Mouse (Mus musculus): ENCODE results near the gene Zfp36.

The Zfp36 gene

DNA sequence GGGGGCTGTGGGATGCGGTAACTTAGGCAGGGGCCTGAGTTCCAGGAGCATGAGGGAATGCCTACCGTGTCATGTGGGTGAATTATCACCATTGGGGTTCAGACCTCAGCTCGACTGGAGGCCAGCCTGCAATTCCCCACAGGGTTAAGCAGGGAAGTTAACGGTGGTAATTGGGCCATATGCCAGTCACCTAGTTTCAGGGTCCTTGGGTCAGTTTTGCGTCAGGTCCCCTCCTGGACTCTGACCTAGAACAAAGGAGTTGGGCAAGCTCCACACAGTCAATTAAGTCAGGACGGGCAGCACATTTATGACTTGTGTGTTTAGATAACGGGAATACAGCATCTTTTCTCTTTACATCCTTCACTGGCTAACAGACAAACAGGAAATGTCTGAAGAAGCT lies 38.7 kb downstream of the Zfp36 start:
- DNase-seq (ENCODE audit: extremely low spot score, low read depth, low spot score), result no peak

DNA sequence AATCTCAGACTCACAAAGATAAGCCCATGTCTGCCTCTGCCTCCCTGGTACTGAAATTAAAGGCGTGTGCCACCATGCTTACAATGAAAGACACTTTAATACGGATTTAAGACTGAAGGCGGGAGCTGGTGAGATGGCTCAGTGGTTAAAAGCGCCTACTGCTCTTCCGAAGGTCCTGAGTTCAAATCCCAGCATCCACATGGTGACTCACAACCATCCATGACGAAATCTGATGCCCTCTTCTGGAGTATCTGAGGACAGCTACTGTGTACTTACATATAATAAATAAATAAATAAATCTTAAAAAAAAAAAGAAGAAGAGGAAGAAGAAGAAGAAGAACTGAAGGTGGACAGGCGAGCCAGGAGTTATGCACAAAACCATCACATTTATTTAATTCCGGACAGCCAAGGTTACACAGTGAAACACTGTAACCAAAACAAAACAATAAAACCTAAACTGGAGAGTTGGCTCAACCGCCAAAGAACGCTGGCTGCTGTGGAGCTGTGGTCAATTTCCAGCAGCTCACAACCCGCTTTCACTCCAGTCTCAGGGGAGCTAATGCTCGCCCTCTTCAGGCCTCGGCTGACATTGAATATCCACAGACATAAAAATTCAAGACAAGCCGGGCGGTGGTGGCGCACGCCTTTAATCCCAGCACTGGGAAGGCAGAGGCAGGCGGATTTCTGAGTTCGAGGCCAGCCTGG lies 40.7 kb downstream of the Zfp36 start:
- no peak for DNase-seq (ENCODE audit: extremely low spot score, low read depth, low spot score)

DNA sequence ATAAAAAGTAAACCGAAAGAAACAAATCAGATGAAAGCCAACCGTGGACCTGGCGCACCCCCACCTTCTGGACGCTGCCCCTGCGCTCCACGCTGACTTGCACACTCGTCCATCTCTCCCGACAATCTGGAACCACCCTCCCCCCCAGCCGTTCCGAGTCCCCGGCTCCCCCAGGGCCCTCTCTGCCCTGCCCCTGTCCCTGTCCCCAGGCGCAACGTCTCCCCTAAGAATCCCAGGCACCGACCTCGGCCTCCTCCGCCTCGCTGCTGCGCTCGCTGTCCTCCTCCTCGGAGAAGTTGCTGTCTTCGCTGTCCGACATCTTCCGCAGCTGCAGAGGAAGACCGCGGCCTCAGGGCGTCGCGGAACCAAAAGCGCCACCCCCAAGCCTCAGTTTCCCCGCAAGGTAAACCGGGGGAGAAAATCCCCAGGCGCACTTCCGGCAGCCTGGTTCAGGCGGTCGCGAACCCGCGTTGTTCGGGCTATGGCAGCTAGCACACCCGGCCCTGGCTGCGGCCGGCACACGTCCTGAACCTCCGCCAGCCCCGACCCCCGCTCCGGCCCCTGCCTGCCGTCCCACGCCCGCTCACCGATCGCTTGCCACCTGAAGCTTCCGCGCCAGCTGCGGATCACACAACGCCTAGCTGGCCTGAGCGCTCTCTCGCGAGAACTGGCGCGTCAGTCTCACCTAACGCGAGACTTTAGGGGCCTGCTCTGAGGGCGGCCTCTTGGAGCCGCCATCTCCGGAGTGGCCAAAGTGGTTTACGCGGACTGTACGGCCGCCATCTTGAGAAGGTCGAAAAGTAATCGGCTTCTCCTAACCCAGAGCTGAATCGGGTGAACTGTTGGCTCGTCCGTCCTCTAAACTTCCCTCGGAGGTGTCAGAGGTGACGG lies 41.7 kb downstream of the Zfp36 start, which contains the start of gene Supt5:
Gene Supt5 (minus strand): TSS at position 639 of the 891 bp plus-strand sequence.
- peak; percentile 94 for DNase-seq (ENCODE audit: extremely low spot score, low read depth, low spot score)

DNA sequence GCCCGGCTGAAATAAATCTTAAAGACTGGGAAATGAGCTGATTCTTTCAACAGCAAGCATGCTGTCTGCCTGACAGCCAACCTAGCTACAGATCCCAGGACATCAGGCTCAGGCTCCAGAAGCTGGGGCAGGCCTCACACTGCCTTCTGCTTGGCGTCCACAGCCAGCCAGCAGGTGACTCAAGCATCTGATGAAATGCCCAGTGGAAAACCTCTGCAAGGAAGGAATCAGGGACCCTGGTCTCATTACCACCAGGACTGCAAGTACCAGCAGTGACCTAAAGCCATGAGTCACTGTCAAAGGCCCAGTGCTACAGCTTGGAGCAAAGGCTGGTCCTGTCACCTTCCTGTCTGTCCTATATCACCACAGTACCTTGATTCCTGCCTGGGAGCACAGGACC lies 44.6 kb downstream of the Zfp36 start:
- no peak for DNase-seq (ENCODE audit: extremely low spot score, low read depth, low spot score)

DNA sequence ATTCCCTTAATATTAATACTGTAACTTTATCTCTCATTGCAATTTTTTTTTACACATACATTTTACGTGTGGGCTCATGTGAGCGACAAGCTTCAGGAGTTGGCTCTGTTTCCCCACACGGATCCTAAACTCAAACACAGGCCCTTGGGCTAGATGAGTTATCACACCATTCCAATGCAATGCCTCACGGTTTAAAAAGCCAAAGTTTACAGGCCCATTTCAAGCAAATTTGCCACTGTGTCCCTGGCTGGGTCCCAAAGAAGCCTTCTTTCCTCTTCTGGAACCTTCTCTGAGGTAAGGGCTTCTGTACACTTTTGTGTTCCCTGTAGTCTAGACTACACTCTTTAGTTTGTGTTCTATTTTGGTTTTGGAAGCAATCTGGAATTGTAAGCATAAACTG lies 45.5 kb downstream of the Zfp36 start:
- DNase-seq (ENCODE audit: extremely low spot score, low read depth, low spot score), result no peak

DNA sequence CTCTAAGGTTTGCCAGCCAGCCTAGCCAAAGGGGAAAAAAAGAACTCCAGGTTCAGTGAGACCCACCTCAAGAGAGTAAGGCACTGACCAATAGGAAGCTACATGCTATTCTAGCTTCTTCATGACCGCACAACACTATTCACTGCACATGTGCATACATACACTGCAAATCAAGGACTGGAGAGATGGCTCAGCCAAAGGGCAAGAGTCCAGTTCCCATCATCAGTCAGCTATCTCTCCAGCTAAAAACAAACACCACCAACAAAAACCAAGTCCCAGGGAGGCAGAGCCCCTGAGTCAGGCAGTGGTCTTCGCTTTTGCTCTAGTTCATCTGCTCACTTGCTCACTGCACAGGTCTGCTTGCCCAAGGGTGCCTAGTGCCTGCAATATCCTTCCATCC lies 51.8 kb downstream of the Zfp36 start:
- no peak for DNase-seq (ENCODE audit: extremely low spot score, low read depth, low spot score)

Measured in hindlimb bud, embryonic 11.5 days (tissue).